ENCODE assay signal across 15 mouse cellular contexts in genomic region chr13:68593797-68594196, GRCm38 (mm10). TPM values are rescaled to one million over a fixed set of nuclear protein-coding genes. Genes with fewer than 3 reads are reported as not detected.
DNase-seq lines count a peak whose midpoint lies in the region; ATAC-seq and TF ChIP-seq lines count a peak whose summit lies in the region.
"Had no signal": no experiment of that assay in that cellular context is flagged by ENCODE, and none has a peak within 500 bp of the region (broad histone marks: within the 10 kb centered on the region; RNA-seq: fewer than 3 reads in every experiment).

No protein-coding gene starts in this region.

- no peaks in the 10 kb centered on the region for H3K9me3 ChIP-seq in forebrain, embryonic 12.5 days
- H3K9me3 ChIP-seq in forebrain, embryonic 13.5 days (replicated peaks), result no peaks in the 10 kb centered on the region
- H3K9me3 ChIP-seq: kidney, embryonic 15.5 days had no signal

- peak; percentile 59 for TF ChIP-seq CTCF in layer of hippocampus, adult 2 months (conservative IDR thresholded peaks at IDR 0.05)

- WGBS in forebrain, embryonic 12.5 days, result 88% methylated on average over 1 of the region's 1 CpGs
- 73% methylated on average over 1 of the region's 1 CpGs for WGBS in forebrain, embryonic 13.5 days

- ATAC-seq in forebrain, embryonic 12.5 days (ENCODE audit: low FRiP score), result peak; percentile 45; the same call in 1 of the 2 replicates
- no peak for ATAC-seq in forebrain, embryonic 13.5 days

- no peaks in the 10 kb centered on the region for H3K4me1 ChIP-seq in forebrain, embryonic 12.5 days
- H3K4me1 ChIP-seq in forebrain, embryonic 13.5 days, result peaks cover 6% of the 10 kb centered on the region; the same call in 1 of the 2 replicates

- H3K27me3 ChIP-seq in forebrain, embryonic 12.5 days, result no peaks in the 10 kb centered on the region; the same call in none of the 2 replicates
- no peaks in the 10 kb centered on the region for H3K27me3 ChIP-seq in forebrain, embryonic 13.5 days
- H3K27me3 ChIP-seq: kidney, embryonic 15.5 days had no signal

- peaks cover 45% of the 10 kb centered on the region for H3K36me3 ChIP-seq in forebrain, embryonic 12.5 days (replicated peaks)
- peaks cover 46% of the 10 kb centered on the region for H3K36me3 ChIP-seq in forebrain, embryonic 13.5 days (ENCODE audit: poor library complexity, severe bottlenecking)

- H3K4me3 ChIP-seq in forebrain, embryonic 12.5 days (replicated peaks), result no peak overlapping the region
- H3K4me3 ChIP-seq in forebrain, embryonic 13.5 days, result no peak overlapping the region
- no peak overlapping the region for H3K4me3 ChIP-seq in layer of hippocampus, adult 2 months
- H3K4me3 ChIP-seq: erythroblast, embryonic 14.5 days; kidney, embryonic 15.5 days had no signal

- H3K9ac ChIP-seq in forebrain, embryonic 12.5 days, result no peak overlapping the region
- H3K9ac ChIP-seq in forebrain, embryonic 13.5 days, result no peak overlapping the region
- H3K9ac ChIP-seq: kidney, embryonic 15.5 days had no signal

- no peak overlapping the region for H3K4me2 ChIP-seq in forebrain, embryonic 12.5 days
- no peak overlapping the region for H3K4me2 ChIP-seq in forebrain, embryonic 13.5 days
- H3K4me2 ChIP-seq: kidney, embryonic 15.5 days had no signal

- H3K27ac ChIP-seq in forebrain, embryonic 12.5 days, result no peak overlapping the region
- H3K27ac ChIP-seq in forebrain, embryonic 13.5 days, result no peak overlapping the region
- no peak overlapping the region for H3K27ac ChIP-seq in layer of hippocampus, adult 2 months
- H3K27ac ChIP-seq: kidney, embryonic 15.5 days; macrophage had no signal

- no peak for DNase-seq in layer of hippocampus, adult 2 months (ENCODE audit: low spot score in 2 of 2)
- no peak for DNase-seq in layer of hippocampus, adult 11-12 months (ENCODE audit: low spot score)
- DNase-seq in 3T3-L1 (ENCODE audit: low read depth, low spot score), result peak; percentile 67
- peak; percentile 38 for DNase-seq in MN1 (ENCODE audit: low spot score)
- DNase-seq in ovary, adult 18-20 months (ENCODE audit: low spot score), result no peak
- DNase-seq in natural killer cell, adult 2 months (ENCODE audit: low spot score in 2 of 2), result no peak
- DNase-seq: adrenal gland, adult 2 months; cerebellum, adult 18-20 months had no signal

RNA-seq across cellular contexts. Expression of gene 1700001L19Rik, which starts 3.4 kb away (rescaled TPM):
- 0.68 and 1.1 TPM in 2 replicates for polyA plus RNA-seq in forebrain, embryonic 12.5 days (2016; fragmentation: Nextera tagmentation; extraction: Ambion mirVana)
- polyA plus RNA-seq in forebrain, embryonic 13.5 days (2015; fragmentation: Nextera tagmentation; extraction: Ambion mirVana), result 1.5 and 1.9 TPM in 2 replicates
- total RNA-seq in layer of hippocampus, adult 2 months (2021), result 10 to 100 TPM; 11.8 to 16.0 TPM
- total RNA-seq: gastrocnemius, postnatal 4 days; heart, postnatal 25 days had no signal
- polyA plus RNA-seq: erythroblast, embryonic 14.5 days; macrophage had no signal

RNA-seq across cellular contexts. Expression of gene Fastkd3, which starts 11.8 kb away (rescaled TPM):
- polyA plus RNA-seq in forebrain, embryonic 12.5 days (2016; fragmentation: Nextera tagmentation; extraction: Ambion mirVana), result 39.5 and 40.5 TPM in 2 replicates
- 32.3 and 34.9 TPM in 2 replicates for polyA plus RNA-seq in forebrain, embryonic 13.5 days (2015; fragmentation: Nextera tagmentation; extraction: Ambion mirVana)
- 10 to 100 TPM; 18.3 to 19.2 TPM for total RNA-seq in layer of hippocampus, adult 2 months (2021)

RNA-seq across cellular contexts. Expression of gene Mtrr, which starts 11.8 kb away (rescaled TPM):
- polyA plus RNA-seq in forebrain, embryonic 12.5 days (2016; fragmentation: Nextera tagmentation; extraction: Ambion mirVana), result 16.1 and 18.4 TPM in 2 replicates
- 13.0 and 13.3 TPM in 2 replicates for polyA plus RNA-seq in forebrain, embryonic 13.5 days (2015; fragmentation: Nextera tagmentation; extraction: Ambion mirVana)
- total RNA-seq in layer of hippocampus, adult 2 months (2021), result 10 to 100 TPM; 24.0 to 26.8 TPM

Comparison
In these comparisons a context has a peak if more than half of its experiments do, and no peak if none do; other contexts are left out.
1. DNase-seq: peak in 3T3-L1 (single experiment) and MN1 (single experiment); none in layer of hippocampus, adult 2 months (0 of 2), layer of hippocampus, adult 11-12 months (single experiment), ovary, adult 18-20 months (single experiment) and natural killer cell, adult 2 months (0 of 2).